Mouse (Mus musculus): ENCODE measurements around the gene Ccser1. TPM values are rescaled to one million over a fixed set of nuclear protein-coding genes. Genes with fewer than 3 reads are reported as not detected.

The Ccser1 gene
- polyA plus RNA-seq, 1 experiment from 2014 or later, result 11.3 TPM

DNA sequence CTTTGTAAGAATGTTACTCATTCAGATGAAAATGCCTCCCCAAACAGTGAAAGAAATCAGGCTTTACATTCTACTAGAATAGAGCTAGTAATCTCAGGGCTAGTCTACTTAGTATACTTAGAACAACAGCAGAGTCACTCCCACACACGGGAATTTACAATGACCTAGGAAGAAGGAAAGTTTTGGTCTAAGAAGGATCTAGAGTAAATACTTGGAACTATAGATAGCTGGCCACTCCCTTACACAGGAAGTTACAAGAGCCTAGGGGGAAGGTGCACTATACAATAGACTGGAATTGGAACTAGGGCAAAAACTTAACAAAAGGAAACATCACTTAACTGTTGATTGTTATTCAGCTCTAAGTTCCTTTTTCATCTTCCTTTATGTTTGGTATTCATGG, 1041.7 kb downstream of the Ccser1 start:
- Histone ChIP-seq H3K4me3 (ENCODE audit: low read depth, low read length) (no peak overlapping the region), H3K27me3 (ENCODE audit: control insufficient read depth, insufficient read depth, low read length) (no peaks in the 10 kb centered on the region), H3K9ac (ENCODE audit: low read length) (no peak overlapping the region), H3K9me3 (ENCODE audit: control insufficient read depth, low read length) (no peaks in the 10 kb centered on the region), H3K4me1 (ENCODE audit: control insufficient read depth, insufficient read depth, low read length) (no peaks in the 10 kb centered on the region), H3K4me2 (ENCODE audit: low read depth) (no peak overlapping the region), H3K36me3 (ENCODE audit: control insufficient read depth, insufficient read depth, low read length) (no peaks in the 10 kb centered on the region), H3K27ac (ENCODE audit: low read depth, low read length) (no peak overlapping the region)
- 68% methylated on average over 1 of the region's 1 CpGs for WGBS
- DNase-seq (ENCODE audit: low spot score) (no peak), ATAC-seq (ENCODE audit: insufficient read depth, low FRiP score, low TSS enrichment) (no peak)

DNA sequence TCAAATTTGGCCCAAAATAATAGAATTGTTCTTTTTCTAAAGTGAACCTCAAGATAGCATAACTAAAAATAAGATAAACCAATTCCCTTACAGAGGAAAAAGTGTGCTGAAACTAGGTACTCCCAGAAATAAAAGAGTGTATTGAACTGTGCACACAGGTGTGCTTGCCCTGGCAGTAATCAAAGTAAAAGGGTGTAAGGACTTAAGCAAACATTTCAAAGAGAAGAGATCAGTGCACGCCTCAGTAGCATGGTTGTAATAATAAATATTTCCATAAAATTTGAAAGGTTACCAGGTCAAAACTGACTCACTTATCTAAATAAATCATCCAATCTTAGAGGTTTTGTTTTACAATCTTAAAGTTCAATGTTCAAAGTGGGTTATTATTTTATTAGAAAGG, 1083.8 kb downstream of the Ccser1 start:
- no peak overlapping the region for H3K4me3 ChIP-seq (ENCODE audit: low read depth, low read length)
- no peaks in the 10 kb centered on the region for H3K4me1 ChIP-seq (ENCODE audit: control insufficient read depth, insufficient read depth, low read length)
- 64% methylated on average over 1 of the region's 1 CpGs for WGBS
- H3K9ac ChIP-seq (ENCODE audit: low read length), result no peak overlapping the region
- no peaks in the 10 kb centered on the region for H3K9me3 ChIP-seq (ENCODE audit: control insufficient read depth, low read length)
- no peak for DNase-seq (ENCODE audit: low spot score)
- no peak for ATAC-seq (ENCODE audit: insufficient read depth, low FRiP score, low TSS enrichment)
- H3K4me2 ChIP-seq (ENCODE audit: low read depth), result no peak overlapping the region
- no peaks in the 10 kb centered on the region for H3K36me3 ChIP-seq (ENCODE audit: control insufficient read depth, insufficient read depth, low read length)
- no peak overlapping the region for H3K27ac ChIP-seq (ENCODE audit: low read depth, low read length)
- no peaks in the 10 kb centered on the region for H3K27me3 ChIP-seq (ENCODE audit: control insufficient read depth, insufficient read depth, low read length)

DNA sequence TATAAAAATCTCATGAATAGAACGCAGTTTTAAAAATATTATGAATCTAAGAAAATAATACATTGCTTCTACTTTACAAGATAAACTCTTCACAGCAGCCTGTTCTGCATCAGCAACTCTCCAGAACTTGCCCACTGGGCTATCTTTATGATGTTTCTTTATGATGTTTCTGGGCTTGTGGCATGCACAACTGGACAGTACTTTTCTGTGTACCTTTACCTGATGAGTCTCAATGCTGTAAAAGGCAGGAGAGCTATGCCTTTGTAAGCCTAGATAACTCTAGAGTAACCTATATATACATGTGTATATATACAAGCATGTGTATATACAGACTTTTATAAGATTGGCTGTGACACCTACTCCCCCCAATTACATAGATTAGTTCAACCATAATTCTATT, 1084.4 kb downstream of the Ccser1 start:
- no peak overlapping the region for H3K4me3 ChIP-seq (ENCODE audit: low read depth, low read length)
- ATAC-seq (ENCODE audit: insufficient read depth, low FRiP score, low TSS enrichment) (no peak), DNase-seq (ENCODE audit: low spot score) (no peak)
- no peaks in the 10 kb centered on the region for H3K27me3 ChIP-seq (ENCODE audit: control insufficient read depth, insufficient read depth, low read length)
- H3K4me2 ChIP-seq (ENCODE audit: low read depth), result no peak overlapping the region
- H3K4me1 ChIP-seq (ENCODE audit: control insufficient read depth, insufficient read depth, low read length), result no peaks in the 10 kb centered on the region
- no peaks in the 10 kb centered on the region for H3K36me3 ChIP-seq (ENCODE audit: control insufficient read depth, insufficient read depth, low read length)
- H3K9me3 ChIP-seq (ENCODE audit: control insufficient read depth, low read length), result no peaks in the 10 kb centered on the region
- H3K9ac ChIP-seq (ENCODE audit: low read length), result no peak overlapping the region
- H3K27ac ChIP-seq (ENCODE audit: low read depth, low read length), result no peak overlapping the region
- WGBS, result 71% methylated on average over 1 of the region's 1 CpGs

DNA sequence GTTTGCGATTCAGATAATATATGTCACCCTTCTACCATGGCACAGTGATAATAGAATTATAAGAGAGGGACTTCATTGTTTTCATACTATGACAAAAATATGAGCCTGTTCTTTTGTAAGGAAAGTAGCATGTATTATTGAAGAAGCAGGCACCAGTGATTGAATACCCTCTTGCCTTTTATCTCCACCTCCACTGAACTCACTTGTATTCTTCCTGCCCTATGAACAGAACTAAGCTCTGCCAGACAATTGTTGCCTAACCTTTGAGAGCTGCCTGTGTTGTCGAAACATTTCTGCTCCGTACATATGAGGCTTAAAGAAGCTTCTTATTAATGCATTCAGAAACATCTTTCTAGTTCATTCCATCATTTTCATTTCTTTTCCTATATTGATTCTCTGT, 1101.1 kb downstream of the Ccser1 start:
- no peaks in the 10 kb centered on the region for H3K36me3 ChIP-seq (ENCODE audit: control insufficient read depth, insufficient read depth, low read length)
- no peak overlapping the region for H3K27ac ChIP-seq (ENCODE audit: low read depth, low read length)
- H3K4me2 ChIP-seq (ENCODE audit: low read depth), result no peak overlapping the region
- H3K9me3 ChIP-seq (ENCODE audit: control insufficient read depth, low read length), result no peaks in the 10 kb centered on the region
- no peaks in the 10 kb centered on the region for H3K27me3 ChIP-seq (ENCODE audit: control insufficient read depth, insufficient read depth, low read length)
- 74% methylated on average over 3 of the region's 3 CpGs for WGBS
- no peak for ATAC-seq (ENCODE audit: insufficient read depth, low FRiP score, low TSS enrichment)
- H3K9ac ChIP-seq (ENCODE audit: low read length), result no peak overlapping the region
- DNase-seq (ENCODE audit: low spot score), result no peak
- no peak overlapping the region for H3K4me3 ChIP-seq (ENCODE audit: low read depth, low read length)
- H3K4me1 ChIP-seq (ENCODE audit: control insufficient read depth, insufficient read depth, low read length), result no peaks in the 10 kb centered on the region

DNA sequence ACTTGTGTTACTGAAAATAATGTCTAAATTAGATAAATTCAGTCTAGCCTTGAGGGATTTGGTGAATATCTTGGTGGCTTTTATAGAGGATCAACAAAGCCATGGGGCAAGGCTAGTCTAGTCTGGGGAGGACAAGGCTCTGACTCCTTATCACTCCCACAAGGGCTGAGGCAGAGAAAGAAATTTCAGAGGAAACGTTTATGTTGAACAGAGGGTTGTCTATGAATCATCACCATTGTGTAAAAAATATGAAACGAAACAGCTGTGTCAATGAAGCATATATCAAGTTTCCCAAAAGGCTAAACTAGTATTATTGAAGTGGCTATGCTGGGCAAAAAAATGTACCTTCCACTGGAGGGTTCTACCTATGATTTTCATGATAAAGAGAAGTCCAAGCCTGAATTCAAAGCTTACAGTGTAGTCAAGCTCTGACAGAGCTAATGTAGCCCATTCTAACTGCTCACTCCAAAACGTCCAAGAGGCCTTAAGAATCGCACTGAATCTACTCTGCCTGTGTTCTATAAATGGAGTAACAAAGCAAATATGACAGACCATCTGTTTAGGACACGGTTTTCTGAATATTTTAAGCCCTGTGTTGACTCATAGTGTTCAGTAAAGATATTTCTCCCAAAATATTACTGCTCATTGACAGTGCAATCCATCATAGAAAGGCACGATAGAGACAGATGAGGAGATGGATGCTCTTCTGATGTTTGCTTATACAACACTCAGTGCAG, 1121.6 kb downstream of the Ccser1 start:
- DNase-seq (ENCODE audit: low spot score), result no peak
- no peak overlapping the region for H3K9ac ChIP-seq (ENCODE audit: low read length)
- ATAC-seq (ENCODE audit: insufficient read depth, low FRiP score, low TSS enrichment), result no peak
- 75% methylated on average over 6 of the region's 6 CpGs for WGBS
- H3K4me2 ChIP-seq (ENCODE audit: low read depth), result no peak overlapping the region
- H3K4me3 ChIP-seq (ENCODE audit: low read depth, low read length), result no peak overlapping the region
- no peaks in the 10 kb centered on the region for H3K36me3 ChIP-seq (ENCODE audit: control insufficient read depth, insufficient read depth, low read length)
- H3K27ac ChIP-seq (ENCODE audit: low read depth, low read length), result no peak overlapping the region
- no peaks in the 10 kb centered on the region for H3K4me1 ChIP-seq (ENCODE audit: control insufficient read depth, insufficient read depth, low read length)
- H3K27me3 ChIP-seq (ENCODE audit: control insufficient read depth, insufficient read depth, low read length), result no peaks in the 10 kb centered on the region
- H3K9me3 ChIP-seq (ENCODE audit: control insufficient read depth, low read length), result no peaks in the 10 kb centered on the region

DNA sequence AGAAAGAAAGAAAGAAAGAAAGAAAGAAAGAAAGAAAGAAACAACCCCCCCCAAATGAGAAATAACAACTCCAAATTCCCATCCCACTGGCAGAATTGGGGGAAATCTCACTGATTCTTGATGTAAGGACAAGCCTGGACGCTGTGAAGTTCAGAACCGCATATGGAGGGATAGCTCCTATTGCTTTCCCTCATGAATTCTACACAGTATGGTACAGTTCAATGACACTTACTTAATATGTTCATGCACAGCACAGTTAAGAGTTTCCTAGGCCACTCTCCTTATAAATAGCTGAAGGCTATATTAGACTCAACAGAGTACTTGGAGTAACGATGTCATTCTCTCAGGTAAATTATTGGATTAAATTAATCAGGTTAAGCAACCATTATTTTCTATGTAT, 1138.5 kb downstream of the Ccser1 start:
- WGBS, result 80% methylated on average over 3 of the region's 3 CpGs
- Histone ChIP-seq H3K4me3 (ENCODE audit: low read depth, low read length) (no peak overlapping the region), H3K4me1 (ENCODE audit: control insufficient read depth, insufficient read depth, low read length) (no peaks in the 10 kb centered on the region), H3K27ac (ENCODE audit: low read depth, low read length) (no peak overlapping the region), H3K36me3 (ENCODE audit: control insufficient read depth, insufficient read depth, low read length) (no peaks in the 10 kb centered on the region), H3K4me2 (ENCODE audit: low read depth) (no peak overlapping the region), H3K9ac (ENCODE audit: low read length) (no peak overlapping the region), H3K27me3 (ENCODE audit: control insufficient read depth, insufficient read depth, low read length) (no peaks in the 10 kb centered on the region), H3K9me3 (ENCODE audit: control insufficient read depth, low read length) (no peaks in the 10 kb centered on the region)
- ATAC-seq (ENCODE audit: insufficient read depth, low FRiP score, low TSS enrichment), result no peak
- no peak for DNase-seq (ENCODE audit: low spot score)

DNA sequence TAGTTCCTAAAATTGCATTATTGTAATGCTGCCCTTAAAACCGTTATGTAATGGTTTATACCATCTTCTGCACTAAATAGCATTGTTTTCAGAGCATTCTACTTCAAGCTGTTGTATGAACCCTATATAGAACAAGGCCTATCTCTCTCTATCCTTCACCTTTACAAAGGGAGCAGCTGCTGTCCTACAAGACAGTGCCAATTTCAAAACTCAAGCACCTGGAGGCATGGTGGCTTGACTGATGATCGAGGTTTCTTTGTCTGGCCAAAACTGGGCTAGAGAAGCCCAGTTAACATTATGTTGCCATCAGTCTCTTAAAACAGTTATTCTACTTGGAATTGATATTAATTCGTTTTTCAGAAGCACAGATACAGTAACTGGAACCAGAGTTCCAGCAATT, 1160.2 kb downstream of the Ccser1 start:
- Histone ChIP-seq H3K9me3 (ENCODE audit: control insufficient read depth, low read length) (no peaks in the 10 kb centered on the region), H3K36me3 (ENCODE audit: control insufficient read depth, insufficient read depth, low read length) (no peaks in the 10 kb centered on the region), H3K4me2 (ENCODE audit: low read depth) (no peak overlapping the region), H3K27me3 (ENCODE audit: control insufficient read depth, insufficient read depth, low read length) (no peaks in the 10 kb centered on the region), H3K4me3 (ENCODE audit: low read depth, low read length) (no peak overlapping the region), H3K27ac (ENCODE audit: low read depth, low read length) (no peak overlapping the region), H3K9ac (ENCODE audit: low read length) (no peak overlapping the region), H3K4me1 (ENCODE audit: control insufficient read depth, insufficient read depth, low read length) (no peaks in the 10 kb centered on the region)
- DNase-seq (ENCODE audit: low spot score) (no peak), ATAC-seq (ENCODE audit: insufficient read depth, low FRiP score, low TSS enrichment) (no peak)
- 71% methylated on average over 3 of the region's 3 CpGs for WGBS

DNA sequence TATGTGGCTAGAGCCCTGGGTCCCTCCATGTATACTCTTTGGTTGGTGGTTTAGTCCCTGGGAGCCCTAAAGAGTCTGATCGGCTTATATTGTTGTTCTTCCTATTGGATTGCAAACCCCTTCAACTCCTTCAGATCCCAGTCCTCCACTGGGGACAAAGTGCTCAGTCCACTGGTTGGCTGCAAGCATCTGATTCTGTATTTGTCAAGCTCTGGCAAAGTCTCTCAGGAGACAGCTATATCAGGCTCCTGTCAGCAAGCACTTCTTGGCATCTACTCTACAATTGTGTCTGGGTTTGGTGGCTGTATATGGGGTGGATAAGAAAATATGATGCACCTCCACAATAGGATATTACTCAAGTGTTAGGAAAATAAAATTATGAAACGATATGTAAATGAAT, 1187.7 kb downstream of the Ccser1 start:
- no peak for ATAC-seq (ENCODE audit: insufficient read depth, low FRiP score, low TSS enrichment)
- WGBS, result 91% methylated on average over 2 of the region's 2 CpGs
- no peak for DNase-seq (ENCODE audit: low spot score)

More for the DNA sequence above, 1187.7 kb downstream of the Ccser1 start:
- Histone ChIP-seq H3K9ac (ENCODE audit: low read length) (no peak overlapping the region), H3K27ac (ENCODE audit: low read depth, low read length) (no peak overlapping the region), H3K9me3 (ENCODE audit: control insufficient read depth, low read length) (no peaks in the 10 kb centered on the region), H3K4me2 (ENCODE audit: low read depth) (no peak overlapping the region), H3K4me1 (ENCODE audit: control insufficient read depth, insufficient read depth, low read length) (no peaks in the 10 kb centered on the region), H3K36me3 (ENCODE audit: control insufficient read depth, insufficient read depth, low read length) (no peaks in the 10 kb centered on the region), H3K4me3 (ENCODE audit: low read depth, low read length) (no peak overlapping the region), H3K27me3 (ENCODE audit: control insufficient read depth, insufficient read depth, low read length) (no peaks in the 10 kb centered on the region)

Data from neural tube, embryonic 11.5 days (tissue).